Mouse (Mus musculus): ENCODE measurements around the gene Fmnl1. TPM values are rescaled to one million over a fixed set of nuclear protein-coding genes. Genes with fewer than 3 reads are reported as not detected.
A peak's percentile ranks its signal among the peaks of the same experiment; 100 is the strongest.

Gene Fmnl1
- total and polyA plus RNA-seq, 3 experiments: 12.1 to 14.5 (median 14.2) TPM

DNA sequence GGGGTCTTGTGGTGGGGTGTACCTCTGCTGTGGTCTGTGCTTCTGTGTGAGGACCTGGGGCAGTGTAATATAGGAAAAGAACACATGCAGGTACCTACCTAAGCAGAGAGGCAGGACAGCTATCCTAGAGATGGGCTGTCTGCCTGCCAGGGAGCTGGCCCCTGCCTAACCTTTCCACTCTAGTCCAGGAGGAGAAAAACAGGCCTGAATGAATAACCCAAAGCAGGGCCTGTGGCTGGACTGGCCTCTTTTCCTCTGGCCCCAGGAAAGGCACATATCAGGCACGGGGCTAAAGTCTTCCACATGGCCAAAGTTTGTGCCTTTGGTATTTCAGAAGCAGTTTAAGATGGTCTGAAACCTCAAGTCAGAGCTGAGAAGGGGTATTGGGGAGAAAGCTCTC lies 9.5 kb downstream of the Fmnl1 start:
- H3K4me1 ChIP-seq (ENCODE audit: control insufficient read depth, insufficient read depth, low read length): peaks cover 15% of the 10 kb centered on the region

DNA sequence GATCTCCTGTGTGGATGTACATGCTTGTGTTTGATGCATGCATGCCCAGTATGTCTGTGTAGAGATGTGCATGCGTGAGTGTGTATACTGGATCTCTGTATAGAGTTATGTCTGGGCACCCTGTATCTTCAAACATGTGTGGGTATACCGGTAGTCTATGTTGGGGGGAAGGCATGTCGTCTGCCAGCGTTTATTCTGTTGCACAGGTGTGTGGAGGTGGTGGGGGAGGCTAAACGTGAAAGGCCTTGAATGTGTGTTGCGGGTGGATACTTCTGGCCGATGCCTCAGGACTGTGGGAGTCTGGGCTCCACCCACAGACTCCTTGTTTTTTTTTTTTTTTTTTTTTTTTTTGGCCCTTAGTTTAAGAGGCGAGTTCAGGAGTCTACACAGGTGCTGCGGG lies 10.4 kb downstream of the Fmnl1 start:
- Histone ChIP-seq H3K79me2 (replicated peaks; ENCODE audit: control insufficient read depth, insufficient read depth, low read length) (no peaks in the 10 kb centered on the region; the same call in 1 of the 2 replicates), H3K36me3 (ENCODE audit: control insufficient read depth, insufficient read depth, low read length) (no peaks in the 10 kb centered on the region), H3K27me3 (ENCODE audit: control insufficient read depth, insufficient read depth, low read length) (no peaks in the 10 kb centered on the region), H3K27ac (no peak overlapping the region), H3K4me1 (ENCODE audit: control insufficient read depth, insufficient read depth, low read length) (peaks cover 12% of the 10 kb centered on the region), H3K4me3 (no peak overlapping the region), H3K9ac (ENCODE audit: low read depth, low read length) (no peak overlapping the region)
- no peak for DNase-seq
- intact Hi-C loops (cut with DNase I): loop anchor here (10.0 kb wide), 1 partner anchor 373 kb away; no protein-coding TSS in a partner anchor
- no peak for TF ChIP-seq POLR2A (IDR thresholded peaks at IDR 0.05; ENCODE audit: insufficient read depth, low read depth, low read length)
- TF ChIP-seq CTCF (IDR thresholded peaks at IDR 0.05): no peak
- no peak for TF ChIP-seq EP300 (IDR thresholded peaks at IDR 0.05; ENCODE audit: insufficient read depth, low read depth, low read length)
- 74% methylated on average over 9 of the region's 9 CpGs for WGBS

More for the DNA sequence above, 9.5 kb downstream of the Fmnl1 start:
- Histone ChIP-seq H3K27ac (no peak overlapping the region), H3K27me3 (ENCODE audit: control insufficient read depth, insufficient read depth, low read length) (no peaks in the 10 kb centered on the region), H3K79me2 (replicated peaks; ENCODE audit: control insufficient read depth, insufficient read depth, low read length) (no peaks in the 10 kb centered on the region; the same call in 1 of the 2 replicates), H3K36me3 (ENCODE audit: control insufficient read depth, insufficient read depth, low read length) (no peaks in the 10 kb centered on the region), H3K4me3 (no peak overlapping the region), H3K9ac (ENCODE audit: low read depth, low read length) (no peak overlapping the region)
- no peak for TF ChIP-seq CTCF (IDR thresholded peaks at IDR 0.05)
- no peak for TF ChIP-seq EP300 (IDR thresholded peaks at IDR 0.05; ENCODE audit: insufficient read depth, low read depth, low read length)
- TF ChIP-seq POLR2A (IDR thresholded peaks at IDR 0.05; ENCODE audit: insufficient read depth, low read depth, low read length): no peak
- 52% methylated on average over 1 of the region's 1 CpGs for WGBS
- peak in 1 of 2 experiments; percentile 2 for DNase-seq
- intact Hi-C loops (cut with DNase I): loop anchor here (10.0 kb wide), 1 partner anchor 374 kb away; no protein-coding TSS in a partner anchor

DNA sequence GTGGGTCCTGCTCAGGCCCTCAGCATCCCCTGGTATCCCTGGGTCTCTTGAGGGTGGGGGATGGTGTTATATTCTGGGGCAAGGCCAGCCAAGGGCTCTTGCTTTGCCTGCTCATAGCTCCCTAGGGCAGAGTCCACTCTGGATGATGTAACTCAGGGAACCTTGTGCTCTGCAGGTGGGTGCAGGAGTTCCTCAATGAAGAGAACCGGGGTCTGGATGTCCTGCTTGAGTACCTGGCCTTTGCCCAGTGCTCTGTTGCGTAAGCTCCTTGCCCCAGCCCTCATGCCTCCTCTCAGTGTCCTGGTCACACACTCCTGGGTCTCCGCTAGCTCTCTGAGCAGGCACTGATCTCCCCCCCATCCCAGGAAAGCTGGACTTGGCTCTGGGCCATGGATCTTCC lies 11.0 kb downstream of the Fmnl1 start:
- no peak overlapping the region for H3K9ac ChIP-seq (ENCODE audit: low read depth, low read length)
- no peak overlapping the region for H3K27ac ChIP-seq
- TF ChIP-seq CTCF (IDR thresholded peaks at IDR 0.05) (no peak), EP300 (IDR thresholded peaks at IDR 0.05; ENCODE audit: insufficient read depth, low read depth, low read length) (no peak), POLR2A (IDR thresholded peaks at IDR 0.05; ENCODE audit: insufficient read depth, low read depth, low read length) (no peak)
- no peaks in the 10 kb centered on the region for H3K36me3 ChIP-seq (ENCODE audit: control insufficient read depth, insufficient read depth, low read length)
- no peaks in the 10 kb centered on the region; the same call in 1 of the 2 replicates for H3K79me2 ChIP-seq (replicated peaks; ENCODE audit: control insufficient read depth, insufficient read depth, low read length)
- peak in 1 of 2 experiments; percentile 20 for DNase-seq
- intact Hi-C loops (cut with DNase I): loop anchor here (10.0 kb wide), 1 partner anchor 373 kb away; no protein-coding TSS in a partner anchor
- H3K4me1 ChIP-seq (ENCODE audit: control insufficient read depth, insufficient read depth, low read length): peaks cover 7% of the 10 kb centered on the region
- no peaks in the 10 kb centered on the region for H3K27me3 ChIP-seq (ENCODE audit: control insufficient read depth, insufficient read depth, low read length)
- no peak overlapping the region for H3K4me3 ChIP-seq
- 85% methylated on average over 3 of the region's 3 CpGs for WGBS

DNA sequence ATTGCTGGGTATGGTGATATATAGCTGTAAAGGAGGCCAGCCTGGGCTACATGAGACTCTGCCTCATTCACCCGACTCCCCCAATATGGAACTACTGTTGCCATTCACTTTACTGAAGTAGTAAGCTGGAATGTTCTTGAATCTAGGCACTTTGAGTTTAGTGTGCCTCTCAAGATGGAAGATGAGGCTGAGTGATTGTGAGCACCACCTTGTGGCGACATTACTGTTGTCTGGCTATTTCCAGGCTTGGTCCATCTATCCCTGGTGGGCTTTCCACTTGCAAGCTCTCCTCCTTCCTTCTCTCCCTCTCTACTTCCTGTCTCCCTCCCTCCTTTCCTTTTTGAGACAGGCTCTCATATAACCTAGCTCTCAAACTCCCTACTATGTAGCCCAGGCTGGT lies 14.0 kb downstream of the Fmnl1 start:
- peak; percentile 41 to 62 for DNase-seq
- Histone ChIP-seq H3K4me1 (ENCODE audit: control insufficient read depth, insufficient read depth, low read length) (no peaks in the 10 kb centered on the region), H3K27me3 (ENCODE audit: control insufficient read depth, insufficient read depth, low read length) (no peaks in the 10 kb centered on the region), H3K27ac (no peak overlapping the region), H3K36me3 (ENCODE audit: control insufficient read depth, insufficient read depth, low read length) (no peaks in the 10 kb centered on the region), H3K4me3 (no peak overlapping the region), H3K79me2 (replicated peaks; ENCODE audit: control insufficient read depth, insufficient read depth, low read length) (no peaks in the 10 kb centered on the region), H3K9ac (ENCODE audit: low read depth, low read length) (no peak overlapping the region)
- WGBS: 40% methylated on average over 2 of the region's 2 CpGs
- TF ChIP-seq EP300 (IDR thresholded peaks at IDR 0.05; ENCODE audit: insufficient read depth, low read depth, low read length) (no peak), CTCF (IDR thresholded peaks at IDR 0.05) (peak; percentile 81), POLR2A (IDR thresholded peaks at IDR 0.05; ENCODE audit: insufficient read depth, low read depth, low read length) (no peak)
- intact Hi-C loops (cut with DNase I): loop anchor here (1.0 to 10.0 kb wide), 2 partner anchors 17 to 370 kb away; no protein-coding TSS in a partner anchor

DNA sequence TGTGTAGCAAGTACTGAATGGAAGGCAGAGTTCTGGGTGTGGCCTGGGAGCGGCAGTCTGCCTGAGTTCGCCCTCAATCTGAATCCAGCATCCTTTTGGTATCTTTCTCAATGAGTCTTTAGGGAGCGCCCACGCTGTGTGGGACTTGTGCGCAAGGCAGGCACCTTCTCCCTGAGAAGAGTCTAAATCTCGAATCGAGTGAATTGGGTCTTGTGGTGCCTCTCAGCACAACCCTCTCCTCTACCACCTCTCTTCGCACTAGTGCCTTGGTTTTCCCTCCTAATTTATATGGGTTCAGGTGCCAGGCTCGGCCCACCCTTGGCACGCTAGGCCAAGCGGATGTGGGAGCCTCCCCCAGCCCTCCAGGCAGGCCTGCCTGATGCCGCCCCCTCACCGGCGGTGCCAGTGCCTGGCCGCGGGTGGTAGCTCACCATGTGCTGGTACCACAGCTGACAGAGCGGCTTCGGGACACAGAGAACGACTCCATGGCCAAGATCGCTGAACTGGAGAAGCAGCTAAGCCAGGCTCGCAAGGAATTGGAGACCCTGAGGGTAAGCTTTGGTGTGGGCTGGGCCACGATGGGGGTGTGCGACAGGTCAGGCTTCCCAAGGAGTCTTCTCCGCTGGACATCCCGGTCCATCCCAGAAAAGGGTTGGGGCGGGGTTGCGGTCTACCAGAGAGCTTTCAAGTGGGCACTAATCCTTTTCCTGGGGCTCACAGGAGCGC lies 21.5 kb downstream of the Fmnl1 start:
- H3K36me3 ChIP-seq (ENCODE audit: control insufficient read depth, insufficient read depth, low read length): no peaks in the 10 kb centered on the region
- TF ChIP-seq POLR2A (IDR thresholded peaks at IDR 0.05; ENCODE audit: insufficient read depth, low read depth, low read length) (no peak), EP300 (IDR thresholded peaks at IDR 0.05; ENCODE audit: insufficient read depth, low read depth, low read length) (no peak), CTCF (IDR thresholded peaks at IDR 0.05) (no peak)

More for the DNA sequence above, 21.5 kb downstream of the Fmnl1 start:
- Histone ChIP-seq H3K4me3 (no peak overlapping the region), H3K4me1 (ENCODE audit: control insufficient read depth, insufficient read depth, low read length) (no peaks in the 10 kb centered on the region), H3K27ac (no peak overlapping the region), H3K79me2 (replicated peaks; ENCODE audit: control insufficient read depth, insufficient read depth, low read length) (no peaks in the 10 kb centered on the region), H3K9ac (ENCODE audit: low read depth, low read length) (no peak overlapping the region), H3K27me3 (ENCODE audit: control insufficient read depth, insufficient read depth, low read length) (no peaks in the 10 kb centered on the region; the same call in 1 of the 2 replicates)
- DNase-seq: peak in 1 of 2 experiments; percentile 18
- 55% methylated on average over 28 of the region's 28 CpGs for WGBS
- intact Hi-C loops (cut with DNase I): no loop called here
